Mouse (Mus musculus) intestine, embryonic 15.5 days (tissue): ENCODE measurements around the gene Smg5. TPM values are rescaled to one million over a fixed set of nuclear protein-coding genes. Genes with fewer than 3 reads are reported as not detected.

ENCODE experiments used
- ATAC-seq: fragments of 200-750 bp; cut with Nextera tagmentation; 2 replicates; pipeline ENCODE4 v1.8.0; 2017; ENCODE audit warnings: moderate TSS enrichment, moderate library complexity
- H3K27ac ChIP-seq: fragments of 300-500 bp; sonication (generic); 2 replicates; pipeline ENCODE4 v1.5.1; 2015; ENCODE audit warnings: mild to moderate bottlenecking, inconsistent platforms
- H3K27me3 ChIP-seq: fragments of 300-500 bp; sonication (generic); replicated peaks from 2 replicates; pipeline ENCODE4 v1.6.1; 2015; ENCODE audit warnings: inconsistent platforms
- H3K36me3 ChIP-seq: fragments of 300-500 bp; sonication (generic); 2 replicates; pipeline ENCODE4 v1.6.1; 2015; ENCODE audit warnings: inconsistent platforms
- H3K4me1 ChIP-seq: fragments of 300-500 bp; sonication (generic); replicated peaks from 2 replicates; pipeline ENCODE4 v1.6.1; 2015; ENCODE audit warnings: inconsistent platforms
- H3K4me2 ChIP-seq: fragments of 300-500 bp; sonication (generic); replicated peaks from 2 replicates; pipeline ENCODE4 v1.6.1; 2015; ENCODE audit warnings: mild to moderate bottlenecking, inconsistent platforms
- H3K4me3 ChIP-seq: fragments of 300-500 bp; sonication (generic); replicated peaks from 2 replicates; pipeline ENCODE4 v1.5.1; 2015; ENCODE audit warnings: inconsistent platforms
- H3K9ac ChIP-seq: fragments of 300-500 bp; sonication (generic); 2 replicates; pipeline ENCODE4 v1.6.1; 2015; ENCODE audit warnings: inconsistent platforms
- H3K9me3 ChIP-seq: fragments of 300-500 bp; sonication (generic); 2 replicates; pipeline ENCODE4 v1.6.1; 2016; ENCODE audit warnings: inconsistent platforms
- WGBS: fragments of 180-500 bp; shearing (Covaris S2); methylation state at CpG from one replicate; pipeline ENCODE4 v1.1.7; 2015; 5-methylcytosine and 5-hydroxymethylcytosine counted together
- polyA plus RNA-seq: library from polyadenylated mRNA; unstranded; fragments of >200 nt; fragmentation: Nextera tagmentation; extraction: Ambion mirVana; gene quantifications from 2 replicates; pipeline ENCODE4 v1.2.1, GENCODE M21; 2015

The Smg5 gene
- polyA plus RNA-seq, 1 experiment from 2014 or later = 39.9 TPM

DNA sequence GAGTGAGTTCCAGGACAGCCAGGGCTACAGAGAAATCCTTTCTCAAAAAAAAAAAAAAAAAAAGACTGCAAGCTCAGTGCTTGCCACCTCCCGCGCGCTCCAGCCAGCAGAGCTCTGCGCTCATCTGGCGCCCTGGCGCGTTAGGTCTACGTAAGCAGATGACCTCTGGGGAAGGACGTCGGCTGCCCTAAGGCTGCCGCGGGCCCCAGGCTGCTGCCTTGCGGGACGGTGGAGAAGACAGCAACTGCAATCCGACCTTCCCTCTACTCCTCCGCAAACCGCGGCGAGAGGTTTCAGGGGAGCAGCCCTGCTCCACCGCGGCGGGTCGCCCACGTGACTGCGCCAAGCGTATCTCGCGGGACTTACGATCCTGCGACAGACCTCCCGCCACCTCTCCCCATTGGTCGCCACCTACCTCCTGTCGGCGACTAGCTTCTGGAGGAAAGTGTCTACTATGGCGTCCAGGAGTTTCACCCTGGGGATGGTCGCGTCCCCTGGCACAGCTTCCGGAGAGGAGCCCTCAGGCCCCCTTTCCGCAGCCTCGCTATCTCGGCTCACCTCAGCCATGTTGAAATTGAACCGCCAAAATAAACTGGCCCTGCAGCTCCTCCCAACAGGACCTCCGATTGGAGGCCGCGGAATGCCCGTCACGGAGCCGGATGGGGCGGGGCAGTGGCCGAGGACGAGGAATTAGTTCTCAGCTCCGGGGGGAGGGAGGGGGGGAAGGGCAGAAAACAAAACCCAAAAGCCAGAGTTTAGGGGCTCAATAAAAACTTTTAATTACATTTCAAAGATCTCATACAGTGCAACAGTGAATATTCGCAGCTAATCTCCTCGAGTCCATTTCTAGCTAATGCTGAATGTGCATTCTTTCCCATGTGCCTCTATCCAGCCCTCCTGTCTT is 73.9 kb downstream of the Smg5 start, which contains the start of gene Pmf1:
Pmf1 (minus strand) TSS at position 591 of the 904 bp plus-strand sequence.
- ATAC-seq = peak; percentile 95
- H3K27ac ChIP-seq = peak within 1 kb of the TSS; percentile 97
- H3K9me3 ChIP-seq = no peaks in the 10 kb centered on the region
- peak within 1 kb of the TSS; percentile 93 for H3K9ac ChIP-seq
- WGBS = under 1% methylated on average over 54 of the region's 54 CpGs
- H3K27me3 ChIP-seq = no peaks in the 10 kb centered on the region
- 0 out of 2 replicates have a peak, but pooled peaks cover 8% of the 10 kb centered on the region for H3K36me3 ChIP-seq
- H3K4me3 ChIP-seq = peak within 1 kb of the TSS; percentile 68
- H3K4me1 ChIP-seq = peaks cover 23% of the 10 kb centered on the region
- H3K4me2 ChIP-seq = peak within 1 kb of the TSS; percentile 83

DNA sequence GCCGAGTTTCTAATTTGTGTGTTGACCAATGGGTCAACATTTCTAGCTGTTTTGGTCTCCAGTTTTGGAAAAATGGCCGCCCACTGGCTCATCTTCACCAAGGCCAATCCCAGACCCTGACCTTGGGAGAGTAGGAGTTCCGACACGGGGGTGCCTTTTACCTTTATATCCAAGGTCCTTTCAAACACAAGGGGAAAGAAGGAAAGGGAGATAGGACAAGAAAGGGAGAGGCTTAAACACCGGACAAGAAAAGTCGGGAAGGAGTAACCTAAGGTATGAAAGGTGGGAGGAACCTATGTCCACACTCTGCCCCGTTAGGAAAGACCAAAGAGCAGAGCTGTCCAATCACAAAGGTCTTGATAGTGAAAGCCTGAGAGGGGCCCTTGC is 74.6 kb downstream of the Smg5 start:
- 15% methylated on average over 7 of the region's 7 CpGs for WGBS
- Histone ChIP-seq H3K9me3 (no peaks in the 10 kb centered on the region), H3K36me3 (0 out of 2 replicates have a peak, but pooled peaks cover 8% of the 10 kb centered on the region), H3K4me3 (peak overlapping the region; percentile 68), H3K4me1 (peaks cover 23% of the 10 kb centered on the region), H3K9ac (peak overlapping the region; percentile 24; the same call in 1 of the 2 replicates), H3K27me3 (no peaks in the 10 kb centered on the region), H3K27ac (peak overlapping the region; percentile 97), H3K4me2 (peak overlapping the region; percentile 83)
- ATAC-seq = peak; percentile 11; the same call in 1 of the 2 replicates

DNA sequence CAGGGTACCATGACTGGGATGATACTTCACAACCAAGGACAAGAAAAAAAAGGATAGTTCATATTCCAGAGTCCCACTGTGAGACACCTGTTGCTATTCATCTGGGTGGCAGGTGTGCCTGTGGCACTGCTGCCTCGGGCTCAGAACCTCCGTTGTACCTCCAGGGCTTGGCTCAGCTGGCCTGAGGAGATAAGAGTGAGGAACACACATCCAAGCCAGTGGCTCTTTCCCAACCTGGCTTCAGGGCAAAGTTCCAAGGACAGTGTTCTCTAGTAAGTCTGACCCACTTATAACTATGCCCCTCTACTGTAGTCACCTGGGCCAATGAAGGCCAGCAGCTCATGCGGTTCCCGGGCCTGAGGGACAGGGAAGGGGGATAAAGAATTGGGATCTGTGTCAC is 75.6 kb downstream of the Smg5 start:
- ATAC-seq = no peak
- no peak overlapping the region for H3K4me2 ChIP-seq
- no peak overlapping the region for H3K4me3 ChIP-seq
- no peaks in the 10 kb centered on the region for H3K27me3 ChIP-seq
- peaks cover 8% of the 10 kb centered on the region; the same call in 1 of the 2 replicates for H3K36me3 ChIP-seq
- WGBS = 81% methylated on average over 4 of the region's 4 CpGs
- no peak overlapping the region for H3K9ac ChIP-seq
- peaks cover 28% of the 10 kb centered on the region for H3K4me1 ChIP-seq
- no peaks in the 10 kb centered on the region for H3K9me3 ChIP-seq
- H3K27ac ChIP-seq = no peak overlapping the region

Other genes starting within 250 kb of the Smg5 start
- gene Mef2d, start 193.9 kb upstream of the Smg5 start, polyA plus RNA-seq = 19.7 and 20.8 TPM in 2 replicates
- 0.59 and 0.69 TPM in 2 replicates for gene Rhbg, start 81.6 kb upstream of the Smg5 start, polyA plus RNA-seq
- gene Gm38392, start 49.0 kb upstream of the Smg5 start, polyA plus RNA-seq = 0.15 and 0.42 TPM in 2 replicates
- 10.2 and 12.2 TPM in 2 replicates for gene Tsacc, start 39.3 kb upstream of the Smg5 start, polyA plus RNA-seq
- 520 and 528 TPM in 2 replicates for gene Cct3, start 39.1 kb upstream of the Smg5 start, polyA plus RNA-seq
- 268 and 282 TPM in 2 replicates for gene Glmp, start 11.2 kb upstream of the Smg5 start, polyA plus RNA-seq
- gene Tmem79, start 112 bp upstream of the Smg5 start, polyA plus RNA-seq = 20.6 and 21.6 TPM in 2 replicates
- 3.7 and 4.2 TPM in 2 replicates for gene Paqr6, start 28.3 kb downstream of the Smg5 start, polyA plus RNA-seq
- 1.3 and 2.7 TPM in 2 replicates for gene Bglap3, start 36.5 kb downstream of the Smg5 start, polyA plus RNA-seq
- gene Bglap2, start 42.4 kb downstream of the Smg5 start, polyA plus RNA-seq = not detected in 2 replicates
- gene Bglap, start 48.2 kb downstream of the Smg5 start, polyA plus RNA-seq = not detected in 2 replicates
- 127 and 128 TPM in 2 replicates for gene Pmf1, start 74.1 kb downstream of the Smg5 start, polyA plus RNA-seq
- gene Slc25a44, start 88.9 kb downstream of the Smg5 start, polyA plus RNA-seq = 17.2 and 17.3 TPM in 2 replicates
- 30.9 and 39.2 TPM in 2 replicates for gene Sema4a, start 124.9 kb downstream of the Smg5 start, polyA plus RNA-seq
- 120 TPM in 2 replicates for gene Lmna, start 173.7 kb downstream of the Smg5 start, polyA plus RNA-seq
- gene Mex3a, start 196.1 kb downstream of the Smg5 start, polyA plus RNA-seq = 9.6 and 11.2 TPM in 2 replicates
- gene Rab25, start 212.0 kb downstream of the Smg5 start, polyA plus RNA-seq = 75.2 and 89.8 TPM in 2 replicates
- 188 and 231 TPM in 2 replicates for gene Lamtor2, start 216.8 kb downstream of the Smg5 start, polyA plus RNA-seq
- 43.6 and 43.7 TPM in 2 replicates for gene Ubqln4, start 217.5 kb downstream of the Smg5 start, polyA plus RNA-seq
- 338 and 390 TPM in 2 replicates for gene Ssr2, start 239.6 kb downstream of the Smg5 start, polyA plus RNA-seq